Mouse (Mus musculus): ENCODE data around the gene Pigf. TPM values are rescaled to one million over a fixed set of nuclear protein-coding genes. Genes with fewer than 3 reads are reported as not detected.

Pigf gene
- polyA plus RNA-seq, 1 experiment from 2014 or later, result 31.1 TPM

GRCm38 (mm10) chr17:86968581-86968980, 56.6 kb downstream of the Pigf start:
- no peak for DNase-seq
- Histone ChIP-seq H3K4me2 (no peak overlapping the region), H3K9me3 (ENCODE audit: low read depth, low read length) (no peaks in the 10 kb centered on the region), H3K27me3 (ENCODE audit: insufficient read depth, low read length) (no peaks in the 10 kb centered on the region), H3K27ac (ENCODE audit: low read depth) (no peak overlapping the region), H3K36me3 (ENCODE audit: insufficient read depth) (peaks cover 43% of the 10 kb centered on the region), H3K4me3 (ENCODE audit: low read depth, low read length) (no peak overlapping the region), H3K9ac (no peak overlapping the region), H3K4me1 (ENCODE audit: insufficient read depth) (peaks cover 13% of the 10 kb centered on the region)
- ATAC-seq (ENCODE audit: insufficient read depth), result no peak
- TF ChIP-seq CTCF (IDR thresholded peaks at IDR 0.05; ENCODE audit: low read depth), result no peak
- WGBS, result 87% methylated on average over 5 of the region's 5 CpGs

- Histone ChIP-seq H3K9me3 (ENCODE audit: low read depth, low read length) (no peaks in the 10 kb centered on the region), H3K27ac (ENCODE audit: low read depth) (no peak overlapping the region), H3K4me3 (ENCODE audit: low read depth, low read length) (no peak overlapping the region), H3K27me3 (ENCODE audit: insufficient read depth, low read length) (no peaks in the 10 kb centered on the region), H3K9ac (no peak overlapping the region), H3K36me3 (ENCODE audit: insufficient read depth) (peaks cover 36% of the 10 kb centered on the region; the same call in 1 of the 2 replicates), H3K4me1 (ENCODE audit: insufficient read depth) (peaks cover 13% of the 10 kb centered on the region), H3K4me2 (no peak overlapping the region)
- no peak for TF ChIP-seq CTCF (IDR thresholded peaks at IDR 0.05; ENCODE audit: low read depth)
- 74% methylated on average over 10 of the region's 10 CpGs for WGBS
- no peak for DNase-seq
- no peak for ATAC-seq (ENCODE audit: insufficient read depth)
Measured at GRCm38 (mm10) chr17:86967536-86968525, 57.4 kb downstream of the Pigf start.

- H3K27ac ChIP-seq (ENCODE audit: low read depth), result no peak overlapping the region
- peaks cover 14% of the 10 kb centered on the region for H3K4me1 ChIP-seq (ENCODE audit: insufficient read depth)
- ATAC-seq (ENCODE audit: insufficient read depth) (no peak), DNase-seq (no peak)
- no peaks in the 10 kb centered on the region for H3K9me3 ChIP-seq (ENCODE audit: low read depth, low read length)
- TF ChIP-seq CTCF (IDR thresholded peaks at IDR 0.05; ENCODE audit: low read depth), result no peak
- peaks cover 31% of the 10 kb centered on the region; the same call in 1 of the 2 replicates for H3K36me3 ChIP-seq (ENCODE audit: insufficient read depth)
- no peak overlapping the region for H3K4me3 ChIP-seq (ENCODE audit: low read depth, low read length)
- H3K27me3 ChIP-seq (ENCODE audit: insufficient read depth, low read length), result no peaks in the 10 kb centered on the region
- 92% methylated on average over 12 of the region's 12 CpGs for WGBS
- H3K9ac ChIP-seq, result no peak overlapping the region
- no peak overlapping the region for H3K4me2 ChIP-seq
Measured at GRCm38 (mm10) chr17:86967048-86967447, 58.2 kb downstream of the Pigf start.

- no peak for TF ChIP-seq CTCF (IDR thresholded peaks at IDR 0.05; ENCODE audit: low read depth)
- H3K4me1 ChIP-seq (ENCODE audit: insufficient read depth), result peaks cover 19% of the 10 kb centered on the region
Measured at GRCm38 (mm10) chr17:86966040-86966439, 59.2 kb downstream of the Pigf start.

GRCm38 (mm10) chr17:86965121-86965520, 60.1 kb downstream of the Pigf start:
- Histone ChIP-seq H3K9ac (peak overlapping the region; percentile 40), H3K4me3 (ENCODE audit: low read depth, low read length) (peak overlapping the region; percentile 76), H3K36me3 (ENCODE audit: insufficient read depth) (peaks cover 24% of the 10 kb centered on the region; the same call in 1 of the 2 replicates), H3K4me2 (peak overlapping the region; percentile 87), H3K27ac (ENCODE audit: low read depth) (peak overlapping the region; percentile 94), H3K4me1 (ENCODE audit: insufficient read depth) (peaks cover 25% of the 10 kb centered on the region), H3K9me3 (ENCODE audit: low read depth, low read length) (no peaks in the 10 kb centered on the region), H3K27me3 (ENCODE audit: insufficient read depth, low read length) (no peaks in the 10 kb centered on the region)
- TF ChIP-seq CTCF (IDR thresholded peaks at IDR 0.05; ENCODE audit: low read depth), result no peak
- DNase-seq (no peak), ATAC-seq (ENCODE audit: insufficient read depth) (no peak)
- WGBS, result 74% methylated on average over 8 of the region's 8 CpGs

More at GRCm38 (mm10) chr17:86966040-86966439, 59.2 kb downstream of the Pigf start:
- WGBS, result 70% methylated on average over 10 of the region's 10 CpGs
- Histone ChIP-seq H3K27me3 (ENCODE audit: insufficient read depth, low read length) (no peaks in the 10 kb centered on the region), H3K4me3 (ENCODE audit: low read depth, low read length) (no peak overlapping the region), H3K4me2 (no peak overlapping the region), H3K9me3 (ENCODE audit: low read depth, low read length) (no peaks in the 10 kb centered on the region), H3K27ac (ENCODE audit: low read depth) (no peak overlapping the region), H3K36me3 (ENCODE audit: insufficient read depth) (peaks cover 29% of the 10 kb centered on the region; the same call in 1 of the 2 replicates), H3K9ac (no peak overlapping the region)
- ATAC-seq (ENCODE audit: insufficient read depth) (no peak), DNase-seq (no peak)

- TF ChIP-seq CTCF (IDR thresholded peaks at IDR 0.05; ENCODE audit: low read depth), result no peak
- 0% methylated on average over 10 of the region's 10 CpGs for WGBS
- ATAC-seq (ENCODE audit: insufficient read depth), result peak; percentile 70
- H3K4me1 ChIP-seq (ENCODE audit: insufficient read depth), result peaks cover 25% of the 10 kb centered on the region
- H3K27me3 ChIP-seq (ENCODE audit: insufficient read depth, low read length), result no peaks in the 10 kb centered on the region
- H3K4me3 ChIP-seq (ENCODE audit: low read depth, low read length), result peak overlapping the region; percentile 76
- peak overlapping the region; percentile 94 for H3K27ac ChIP-seq (ENCODE audit: low read depth)
- peaks cover 19% of the 10 kb centered on the region; the same call in 1 of the 2 replicates for H3K36me3 ChIP-seq (ENCODE audit: insufficient read depth)
- peak; percentile 93 for DNase-seq
- H3K4me2 ChIP-seq, result peak overlapping the region; percentile 87
- H3K9ac ChIP-seq, result peak overlapping the region; percentile 88
- H3K9me3 ChIP-seq (ENCODE audit: low read depth, low read length), result no peaks in the 10 kb centered on the region
Measured at GRCm38 (mm10) chr17:86964502-86964901, 60.7 kb downstream of the Pigf start.

GRCm38 (mm10) chr17:86964041-86964440, 61.2 kb downstream of the Pigf start:
- H3K4me3 ChIP-seq (ENCODE audit: low read depth, low read length), result peak overlapping the region; percentile 76
- TF ChIP-seq CTCF (IDR thresholded peaks at IDR 0.05; ENCODE audit: low read depth), result no peak
- peak overlapping the region; percentile 94 for H3K27ac ChIP-seq (ENCODE audit: low read depth)
- H3K27me3 ChIP-seq (ENCODE audit: insufficient read depth, low read length), result no peaks in the 10 kb centered on the region
- H3K4me1 ChIP-seq (ENCODE audit: insufficient read depth), result peaks cover 25% of the 10 kb centered on the region
- peaks cover 17% of the 10 kb centered on the region; the same call in 1 of the 2 replicates for H3K36me3 ChIP-seq (ENCODE audit: insufficient read depth)
- H3K4me2 ChIP-seq, result peak overlapping the region; percentile 87
- ATAC-seq (ENCODE audit: insufficient read depth) (no peak), DNase-seq (peak; percentile 49)
- H3K9me3 ChIP-seq (ENCODE audit: low read depth, low read length), result no peaks in the 10 kb centered on the region
- 2% methylated on average over 6 of the region's 6 CpGs for WGBS
- peak overlapping the region; percentile 88 for H3K9ac ChIP-seq
